Mouse (Mus musculus): ENCODE data around the gene Fut7. TPM values are rescaled to one million over a fixed set of nuclear protein-coding genes. Genes with fewer than 3 reads are reported as not detected.
"Not testable (repeated sequence)": the region's sequence is repeated elsewhere in the genome, so short reads cannot be mapped to it uniquely, and the experiment has no call there.

The Fut7 gene
- polyA plus RNA-seq, 1 experiment from 2014 or later, result 0.08 TPM

- Histone ChIP-seq H3K27me3 (peaks cover 47% of the 10 kb centered on the region), H3K4me2 (peak overlapping the region; percentile 67), H3K27ac (replicated peaks) (no peak overlapping the region), H3K4me1 (replicated peaks) (peaks cover 42% of the 10 kb centered on the region), H3K9ac (peak overlapping the region; percentile 33; the same call in 1 of the 2 replicates), H3K36me3 (no peaks in the 10 kb centered on the region), H3K9me3 (no peaks in the 10 kb centered on the region), H3K4me3 (peak overlapping the region; percentile 33)
- WGBS, result 24% methylated on average over 16 of the region's 16 CpGs
- no peak for ATAC-seq (ENCODE audit: low FRiP score, low read depth)
Observed at GRCm38 (mm10) chr2:25400291-25400690, 22.8 kb upstream of the Fut7 start.

- peak overlapping the region; percentile 33 for H3K4me3 ChIP-seq
- H3K36me3 ChIP-seq, result no peaks in the 10 kb centered on the region
- H3K9ac ChIP-seq, result peak overlapping the region; percentile 33; the same call in 1 of the 2 replicates
- H3K4me1 ChIP-seq (replicated peaks), result peaks cover 43% of the 10 kb centered on the region
- H3K4me2 ChIP-seq, result peak overlapping the region; percentile 67
- no peak for ATAC-seq (ENCODE audit: low FRiP score, low read depth)
- peaks cover 42% of the 10 kb centered on the region for H3K27me3 ChIP-seq
- no peaks in the 10 kb centered on the region for H3K9me3 ChIP-seq
- H3K27ac ChIP-seq (replicated peaks), result no peak overlapping the region
- 3% methylated on average over 17 of the region's 17 CpGs for WGBS
Observed at GRCm38 (mm10) chr2:25400764-25401163, 22.3 kb upstream of the Fut7 start.

DNA sequence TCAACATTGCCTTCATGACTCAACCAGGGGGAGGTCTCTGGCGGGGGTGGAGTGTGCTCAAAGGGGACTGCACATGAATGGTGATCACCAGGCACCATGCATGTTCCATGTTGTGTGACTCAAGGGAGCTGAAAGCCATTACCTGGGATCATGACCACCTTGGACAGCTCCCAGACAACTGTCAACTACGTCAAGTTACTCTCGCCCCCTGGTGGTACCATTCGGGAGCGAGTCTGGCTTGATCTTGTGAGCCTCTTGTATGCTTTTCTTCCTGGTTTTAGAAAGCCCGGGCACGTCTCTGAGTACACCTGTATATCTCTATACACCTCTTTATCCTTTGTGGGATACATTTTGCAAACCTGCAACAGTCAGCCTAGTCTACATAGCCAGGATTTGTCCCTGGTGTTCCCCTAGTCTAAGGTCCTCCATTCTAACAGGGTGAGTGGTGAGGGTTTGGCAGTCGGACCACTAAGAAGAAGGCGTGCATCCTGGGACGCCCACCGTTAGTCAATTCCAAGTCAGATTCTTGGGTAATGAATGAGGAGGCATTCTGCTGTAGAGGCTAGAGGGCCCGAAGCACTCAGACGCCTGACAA, 20.6 kb upstream of the Fut7 start:
- Histone ChIP-seq H3K9ac (peak overlapping the region; percentile 100), H3K4me3 (peak overlapping the region; percentile 76), H3K4me1 (replicated peaks) (peaks cover 37% of the 10 kb centered on the region), H3K27ac (replicated peaks) (peak overlapping the region; percentile 88), H3K4me2 (peak overlapping the region; percentile 77), H3K9me3 (no peaks in the 10 kb centered on the region), H3K36me3 (0 out of 2 replicates have a peak, but pooled peaks cover 5% of the 10 kb centered on the region), H3K27me3 (peaks cover 28% of the 10 kb centered on the region)
- 0% methylated on average over 13 of the region's 13 CpGs for WGBS
- peak; percentile 59 for ATAC-seq (ENCODE audit: low FRiP score, low read depth)

DNA sequence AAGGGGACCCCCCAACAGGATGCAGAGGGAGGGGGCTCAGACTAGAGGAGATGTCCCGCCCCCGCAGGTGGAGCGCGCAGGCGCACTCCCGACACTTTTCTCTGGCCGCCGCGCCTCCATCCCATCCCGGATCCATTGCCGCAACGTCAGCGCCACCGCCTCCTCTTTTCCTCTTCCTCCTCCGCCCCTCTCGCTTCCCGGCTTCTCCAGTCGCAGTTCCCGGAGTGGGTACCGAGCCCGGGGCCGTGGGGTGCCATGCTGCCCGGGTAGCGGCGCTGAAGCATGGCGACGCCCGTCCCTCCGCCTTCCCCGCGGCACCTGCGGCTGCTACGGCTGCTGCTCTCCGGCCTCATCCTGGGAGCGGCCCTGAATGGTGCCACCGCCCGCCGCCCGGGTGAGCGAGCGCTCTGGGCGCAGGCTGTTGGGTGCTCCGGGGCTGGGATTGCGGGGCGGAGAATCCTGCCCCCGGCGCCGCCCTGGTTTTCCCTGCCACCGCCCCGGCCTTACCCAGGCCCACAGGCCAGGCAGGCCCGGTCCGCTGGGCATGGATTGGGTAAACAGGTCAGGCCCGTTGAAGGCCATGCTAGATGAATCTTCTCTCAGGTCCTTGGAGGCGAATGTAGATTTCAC, 20.0 kb upstream of the Fut7 start:
- H3K4me2 ChIP-seq, result peak overlapping the region; percentile 77
- WGBS, result under 1% methylated on average over 53 of the region's 54 CpGs
- peaks cover 21% of the 10 kb centered on the region for H3K27me3 ChIP-seq
- H3K27ac ChIP-seq (replicated peaks), result peak overlapping the region; percentile 88
- H3K9me3 ChIP-seq, result no peaks in the 10 kb centered on the region
- ATAC-seq (ENCODE audit: low FRiP score, low read depth), result peak; percentile 89
- peaks cover 37% of the 10 kb centered on the region for H3K4me1 ChIP-seq (replicated peaks)
- 0 out of 2 replicates have a peak, but pooled peaks cover 11% of the 10 kb centered on the region for H3K36me3 ChIP-seq
- H3K4me3 ChIP-seq, result peak overlapping the region; percentile 76
- peak overlapping the region; percentile 100 for H3K9ac ChIP-seq

DNA sequence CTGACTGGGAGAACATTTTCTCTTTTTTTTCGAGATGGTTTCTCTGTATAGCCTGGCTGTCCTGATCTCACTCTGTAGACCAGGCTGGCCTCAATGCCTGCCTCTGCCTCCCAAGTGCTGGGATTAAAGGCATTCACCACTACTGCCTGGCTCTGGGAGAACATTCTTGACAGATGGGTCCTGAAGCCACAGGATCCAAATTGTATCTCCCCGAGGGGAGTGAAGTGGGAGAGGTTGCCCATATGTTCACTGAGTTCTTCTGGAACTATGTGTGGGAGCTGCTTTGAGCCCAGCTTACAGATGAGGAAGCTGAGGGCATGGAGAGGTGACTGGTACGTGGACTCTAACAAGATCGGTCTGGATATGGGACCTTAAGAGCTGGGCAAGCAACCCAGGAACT, 19.1 kb upstream of the Fut7 start:
- H3K4me1 ChIP-seq (replicated peaks), result peaks cover 37% of the 10 kb centered on the region
- no peak for ATAC-seq (ENCODE audit: low FRiP score, low read depth)
- H3K4me3 ChIP-seq, result peak overlapping the region; percentile 76
- no peaks in the 10 kb centered on the region for H3K9me3 ChIP-seq
- H3K9ac ChIP-seq, result peak overlapping the region; percentile 100
- 88% methylated on average over 4 of the region's 4 CpGs for WGBS
- H3K27ac ChIP-seq (replicated peaks), result 0 out of 2 replicates have a peak overlapping the region, but pooled peaks have one; percentile 5
- H3K36me3 ChIP-seq, result peaks cover 19% of the 10 kb centered on the region
- peaks cover 12% of the 10 kb centered on the region for H3K27me3 ChIP-seq
- peak overlapping the region; percentile 77 for H3K4me2 ChIP-seq

DNA sequence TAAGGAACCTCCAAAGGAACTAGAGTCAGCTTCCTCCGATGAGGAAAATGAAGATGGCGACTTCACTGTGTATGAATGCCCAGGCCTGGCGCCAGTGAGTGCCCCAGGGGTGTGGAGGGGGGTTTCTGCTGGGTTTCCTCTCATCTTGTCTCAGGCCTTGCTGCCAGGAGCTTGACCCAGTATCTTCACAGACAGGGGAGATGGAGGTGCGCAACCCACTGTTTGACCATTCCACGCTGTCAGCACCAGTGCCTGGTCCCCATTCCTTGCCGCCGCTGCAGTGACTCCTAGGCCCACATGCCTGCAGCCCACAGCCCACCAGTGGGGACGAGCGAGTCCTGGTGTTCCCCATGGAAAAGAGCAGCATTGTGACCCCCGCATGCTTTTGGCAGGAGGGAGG, 14.2 kb upstream of the Fut7 start:
- 93% methylated on average over 10 of the region's 10 CpGs for WGBS
- H3K36me3 ChIP-seq, result peaks cover 51% of the 10 kb centered on the region
- no peaks in the 10 kb centered on the region for H3K9me3 ChIP-seq
- H3K27ac ChIP-seq (replicated peaks), result no peak overlapping the region
- H3K4me2 ChIP-seq, result no peak overlapping the region
- H3K9ac ChIP-seq, result no peak overlapping the region
- H3K4me3 ChIP-seq, result no peak overlapping the region
- peaks cover 22% of the 10 kb centered on the region for H3K4me1 ChIP-seq (replicated peaks)
- H3K27me3 ChIP-seq, result no peaks in the 10 kb centered on the region
- no peak for ATAC-seq (ENCODE audit: low FRiP score, low read depth)

DNA sequence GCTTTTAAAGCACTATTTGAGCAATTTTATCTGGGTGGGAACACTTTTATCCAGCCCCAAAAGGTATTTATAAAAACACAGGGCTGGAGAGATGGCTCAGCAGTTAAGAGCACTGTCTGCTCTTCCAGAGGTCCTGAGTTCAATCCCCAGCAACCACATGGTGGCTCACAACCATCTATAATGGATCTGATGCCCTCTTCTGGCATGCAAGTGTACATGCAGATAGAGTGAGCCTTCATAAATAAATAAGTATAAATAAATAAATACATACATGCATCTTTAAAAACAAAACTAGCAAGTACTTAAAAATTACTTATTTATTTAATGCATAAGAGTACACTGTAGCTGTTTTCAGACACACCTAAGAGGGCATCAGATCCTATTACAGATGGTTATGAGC, 9.6 kb upstream of the Fut7 start:
- peaks cover 40% of the 10 kb centered on the region for H3K36me3 ChIP-seq
- not testable (repeated sequence) for ATAC-seq (ENCODE audit: low FRiP score, low read depth); H3K27me3 ChIP-seq; H3K9me3 ChIP-seq; H3K4me3 ChIP-seq; H3K4me1 ChIP-seq (replicated peaks); H3K9ac ChIP-seq; H3K4me2 ChIP-seq; H3K27ac ChIP-seq (replicated peaks)

- no peaks in the 10 kb centered on the region for H3K4me1 ChIP-seq (replicated peaks)
- no peak overlapping the region for H3K9ac ChIP-seq
- no peaks in the 10 kb centered on the region for H3K9me3 ChIP-seq
- 17% methylated on average over 3 of the region's 3 CpGs for WGBS
- no peak overlapping the region for H3K4me2 ChIP-seq
- ATAC-seq (ENCODE audit: low FRiP score, low read depth), result no peak
- no peak overlapping the region for H3K4me3 ChIP-seq
- no peak overlapping the region for H3K27ac ChIP-seq (replicated peaks)
- no peaks in the 10 kb centered on the region for H3K27me3 ChIP-seq
- peaks cover 11% of the 10 kb centered on the region; the same call in 1 of the 2 replicates for H3K36me3 ChIP-seq
Observed at GRCm38 (mm10) chr2:25417426-25417825, 5.6 kb upstream of the Fut7 start.

DNA sequence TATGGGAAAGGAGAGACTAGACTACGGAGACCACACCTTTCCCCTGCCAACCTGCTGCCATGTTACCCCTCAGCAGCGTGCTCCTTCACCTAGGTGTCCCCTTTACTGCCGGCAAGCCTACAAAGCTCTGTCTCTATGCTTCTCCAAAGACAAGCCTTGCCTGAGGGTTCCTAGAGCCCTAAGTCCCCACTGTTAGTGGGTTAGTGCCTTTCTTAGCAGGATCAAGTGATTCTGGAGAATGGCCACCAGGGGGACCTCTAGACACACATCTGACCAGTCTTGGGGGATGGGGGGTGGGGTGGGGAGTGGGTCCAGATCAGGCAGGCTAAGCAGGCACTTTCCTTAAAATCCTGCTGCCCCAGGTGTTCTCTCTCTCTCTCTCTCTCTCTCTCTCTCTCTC, 1.2 kb upstream of the Fut7 start:
- Histone ChIP-seq H3K27ac (replicated peaks) (no peak overlapping the region), H3K4me2 (no peak overlapping the region), H3K4me1 (replicated peaks) (no peaks in the 10 kb centered on the region), H3K27me3 (peaks cover 8% of the 10 kb centered on the region; the same call in 1 of the 2 replicates), H3K4me3 (no peak overlapping the region), H3K9ac (no peak overlapping the region), H3K36me3 (no peaks in the 10 kb centered on the region), H3K9me3 (no peaks in the 10 kb centered on the region)
- WGBS, result 19% methylated on average over 3 of the region's 3 CpGs
- ATAC-seq (ENCODE audit: low FRiP score, low read depth), result peak; percentile 47; the same call in 1 of the 2 replicates

DNA sequence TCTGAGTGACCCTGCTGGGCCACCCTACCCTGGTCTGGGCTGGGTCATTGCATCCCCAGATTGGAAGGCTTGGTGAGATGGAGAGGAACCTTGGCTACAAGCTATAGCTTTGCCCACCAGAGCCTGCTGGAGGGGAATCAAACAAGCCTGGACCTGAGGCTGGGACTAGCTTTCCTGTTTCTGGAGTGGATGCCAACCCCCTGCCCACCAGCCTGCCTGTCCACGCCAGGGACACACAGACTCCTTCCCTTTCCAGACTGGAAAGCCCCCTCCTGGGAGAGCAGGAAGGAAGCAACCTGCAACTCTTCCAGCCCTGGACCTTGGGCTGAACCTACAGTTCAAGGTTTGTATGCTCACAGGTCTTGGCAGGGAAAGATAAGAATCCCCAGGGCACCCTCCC, 559 bp downstream of the Fut7 start:
- Histone ChIP-seq H3K4me2 (no peak overlapping the region), H3K27ac (replicated peaks) (no peak overlapping the region), H3K9ac (no peak overlapping the region), H3K9me3 (no peaks in the 10 kb centered on the region), H3K4me3 (no peak overlapping the region), H3K4me1 (replicated peaks) (peaks cover 3% of the 10 kb centered on the region), H3K36me3 (no peaks in the 10 kb centered on the region), H3K27me3 (peaks cover 8% of the 10 kb centered on the region; the same call in 1 of the 2 replicates)
- no peak for ATAC-seq (ENCODE audit: low FRiP score, low read depth)
- WGBS, result 64% methylated on average over 1 of the region's 1 CpGs

DNA sequence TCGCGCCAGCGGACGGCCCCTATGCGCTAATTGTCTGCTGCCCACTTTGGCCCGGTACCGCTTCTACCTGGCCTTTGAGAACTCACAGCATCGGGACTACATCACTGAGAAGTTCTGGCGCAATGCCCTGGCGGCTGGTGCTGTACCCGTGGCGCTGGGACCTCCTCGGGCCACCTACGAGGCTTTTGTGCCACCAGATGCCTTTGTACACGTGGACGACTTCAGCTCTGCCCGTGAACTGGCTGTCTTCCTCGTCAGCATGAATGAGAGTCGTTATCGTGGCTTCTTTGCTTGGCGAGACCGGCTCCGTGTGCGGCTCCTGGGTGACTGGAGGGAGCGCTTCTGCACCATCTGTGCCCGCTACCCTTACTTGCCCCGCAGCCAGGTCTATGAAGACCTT, 2.4 kb downstream of the Fut7 start:
- no peak for ATAC-seq (ENCODE audit: low FRiP score, low read depth)
- Histone ChIP-seq H3K27ac (replicated peaks) (no peak overlapping the region), H3K4me2 (no peak overlapping the region), H3K36me3 (no peaks in the 10 kb centered on the region), H3K9me3 (no peaks in the 10 kb centered on the region), H3K9ac (no peak overlapping the region), H3K4me1 (replicated peaks) (peaks cover 20% of the 10 kb centered on the region), H3K4me3 (no peak overlapping the region), H3K27me3 (peaks cover 8% of the 10 kb centered on the region; the same call in 1 of the 2 replicates)
- 46% methylated on average over 27 of the region's 27 CpGs for WGBS

- Histone ChIP-seq H3K9me3 (no peaks in the 10 kb centered on the region), H3K36me3 (no peaks in the 10 kb centered on the region), H3K27me3 (peaks cover 8% of the 10 kb centered on the region; the same call in 1 of the 2 replicates), H3K4me3 (no peak overlapping the region), H3K4me1 (replicated peaks) (peaks cover 32% of the 10 kb centered on the region), H3K9ac (no peak overlapping the region), H3K27ac (replicated peaks) (no peak overlapping the region), H3K4me2 (no peak overlapping the region)
- no peak for ATAC-seq (ENCODE audit: low FRiP score, low read depth)
- 32% methylated on average over 5 of the region's 5 CpGs for WGBS
Observed at GRCm38 (mm10) chr2:25426721-25427191, 3.7 kb downstream of the Fut7 start.

Measured in hindbrain, embryonic 15.5 days (tissue).